Mouse (Mus musculus): Measurements from ENCODE around the gene Tmem25. TPM values are rescaled to one million over a fixed set of nuclear protein-coding genes. Genes with fewer than 3 reads are reported as not detected.

Gene Tmem25
- polyA plus RNA-seq, 1 experiment = 203 TPM

- H3K4me3 ChIP-seq (replicated peaks; ENCODE audit: insufficient read depth, low read depth, low read length) = no peak within 1 kb of the TSS
- 80% methylated on average over 4 of the region's 4 CpGs for WGBS
- no peak for DNase-seq
- TF ChIP-seq POLR2A (IDR thresholded peaks at IDR 0.05; ENCODE audit: borderline replicate concordance, insufficient read depth, low read length) (no peak), CTCF (IDR thresholded peaks at IDR 0.05; ENCODE audit: borderline replicate concordance, insufficient read depth, low read depth, low read length) (no peak)
- no peaks in the 10 kb centered on the region for H3K27me3 ChIP-seq (ENCODE audit: control insufficient read depth, insufficient read depth, low read length)
- H3K4me1 ChIP-seq (ENCODE audit: control insufficient read depth, insufficient read depth, low read length) = no peaks in the 10 kb centered on the region
- no peak within 1 kb of the TSS for H3K27ac ChIP-seq (ENCODE audit: insufficient read depth, low read length)
Observed at GRCm38 (mm10) chr9:44802808-44803450, 3.8 kb upstream of the Tmem25 start, which contains the start of gene Ttc36. Ttc36 (minus strand) TSS chr9:44803072.

GRCm38 (mm10) chr9:44801669-44802068 is 2.6 kb upstream of the Tmem25 start:
- 87% methylated on average over 6 of the region's 6 CpGs for WGBS

GRCm38 (mm10) chr9:44799958-44800324 is 834 bp upstream of the Tmem25 start:
- H3K27me3 ChIP-seq (ENCODE audit: control insufficient read depth, insufficient read depth, low read length) = no peaks in the 10 kb centered on the region
- DNase-seq = no peak
- no peak for TF ChIP-seq POLR2A (IDR thresholded peaks at IDR 0.05; ENCODE audit: borderline replicate concordance, insufficient read depth, low read length)
- no peak for TF ChIP-seq CTCF (IDR thresholded peaks at IDR 0.05; ENCODE audit: borderline replicate concordance, insufficient read depth, low read depth, low read length)
- H3K4me1 ChIP-seq (ENCODE audit: control insufficient read depth, insufficient read depth, low read length) = peaks cover 9% of the 10 kb centered on the region
- H3K27ac ChIP-seq (ENCODE audit: insufficient read depth, low read length) = no peak overlapping the region
- peak overlapping the region; percentile 71 for H3K4me3 ChIP-seq (replicated peaks; ENCODE audit: insufficient read depth, low read depth, low read length)
- 62% methylated on average over 9 of the region's 9 CpGs for WGBS

More at GRCm38 (mm10) chr9:44801669-44802068, 2.6 kb upstream of the Tmem25 start:
- Histone ChIP-seq H3K27ac (ENCODE audit: insufficient read depth, low read length) (no peak overlapping the region), H3K4me3 (replicated peaks; ENCODE audit: insufficient read depth, low read depth, low read length) (no peak overlapping the region), H3K27me3 (ENCODE audit: control insufficient read depth, insufficient read depth, low read length) (no peaks in the 10 kb centered on the region), H3K4me1 (ENCODE audit: control insufficient read depth, insufficient read depth, low read length) (no peaks in the 10 kb centered on the region)
- no peak for TF ChIP-seq CTCF (IDR thresholded peaks at IDR 0.05; ENCODE audit: borderline replicate concordance, insufficient read depth, low read depth, low read length)
- TF ChIP-seq POLR2A (IDR thresholded peaks at IDR 0.05; ENCODE audit: borderline replicate concordance, insufficient read depth, low read length) = no peak
- DNase-seq = no peak

GRCm38 (mm10) chr9:44798298-44798697 is 809 bp downstream of the Tmem25 start:
- Histone ChIP-seq H3K27ac (ENCODE audit: insufficient read depth, low read length) (peak overlapping the region; percentile 54; the same call in 1 of the 2 replicates), H3K27me3 (ENCODE audit: control insufficient read depth, insufficient read depth, low read length) (no peaks in the 10 kb centered on the region), H3K4me1 (ENCODE audit: control insufficient read depth, insufficient read depth, low read length) (peaks cover 18% of the 10 kb centered on the region), H3K4me3 (replicated peaks; ENCODE audit: insufficient read depth, low read depth, low read length) (peak overlapping the region; percentile 71)
- DNase-seq = peak; percentile 49 to 56
- WGBS = 7% methylated on average over 7 of the region's 7 CpGs
- TF ChIP-seq CTCF (IDR thresholded peaks at IDR 0.05; ENCODE audit: borderline replicate concordance, insufficient read depth, low read depth, low read length) (no peak), POLR2A (IDR thresholded peaks at IDR 0.05; ENCODE audit: borderline replicate concordance, insufficient read depth, low read length) (no peak)

GRCm38 (mm10) chr9:44792842-44793241 is 6.3 kb downstream of the Tmem25 start:
- no peak overlapping the region for H3K4me3 ChIP-seq (replicated peaks; ENCODE audit: insufficient read depth, low read depth, low read length)
- 80% methylated on average over 9 of the region's 9 CpGs for WGBS
- no peak for DNase-seq
- H3K27me3 ChIP-seq (ENCODE audit: control insufficient read depth, insufficient read depth, low read length) = no peaks in the 10 kb centered on the region
- H3K4me1 ChIP-seq (ENCODE audit: control insufficient read depth, insufficient read depth, low read length) = peaks cover 18% of the 10 kb centered on the region
- no peak overlapping the region for H3K27ac ChIP-seq (ENCODE audit: insufficient read depth, low read length)
- TF ChIP-seq POLR2A (IDR thresholded peaks at IDR 0.05; ENCODE audit: borderline replicate concordance, insufficient read depth, low read length) (0 out of 2 replicates have a peak, but pooled peaks have one; percentile 6), CTCF (IDR thresholded peaks at IDR 0.05; ENCODE audit: borderline replicate concordance, insufficient read depth, low read depth, low read length) (no peak)

- TF ChIP-seq CTCF (IDR thresholded peaks at IDR 0.05; ENCODE audit: borderline replicate concordance, insufficient read depth, low read depth, low read length) = peak; percentile 77
- TF ChIP-seq POLR2A (IDR thresholded peaks at IDR 0.05; ENCODE audit: borderline replicate concordance, insufficient read depth, low read length) = peak; percentile 84
- Histone ChIP-seq H3K27me3 (ENCODE audit: control insufficient read depth, insufficient read depth, low read length) (no peaks in the 10 kb centered on the region), H3K27ac (ENCODE audit: insufficient read depth, low read length) (peak overlapping the region; percentile 46; the same call in 1 of the 2 replicates), H3K4me3 (replicated peaks; ENCODE audit: insufficient read depth, low read depth, low read length) (peak overlapping the region; percentile 89), H3K4me1 (ENCODE audit: control insufficient read depth, insufficient read depth, low read length) (no peaks in the 10 kb centered on the region)
- peak; percentile 92 to 93 for DNase-seq
- under 1% methylated on average over 41 of the region's 41 CpGs for whole genome bisulfite sequencing
Observed at GRCm38 (mm10) chr9:44772750-44773651, 26.1 kb downstream of the Tmem25 start.

GRCm38 (mm10) chr9:44772392-44772749 is 26.7 kb downstream of the Tmem25 start:
- TF ChIP-seq POLR2A (IDR thresholded peaks at IDR 0.05; ENCODE audit: borderline replicate concordance, insufficient read depth, low read length) = no peak
- no peak for TF ChIP-seq CTCF (IDR thresholded peaks at IDR 0.05; ENCODE audit: borderline replicate concordance, insufficient read depth, low read depth, low read length)
- Histone ChIP-seq H3K4me3 (replicated peaks; ENCODE audit: insufficient read depth, low read depth, low read length) (no peak overlapping the region), H3K4me1 (ENCODE audit: control insufficient read depth, insufficient read depth, low read length) (no peaks in the 10 kb centered on the region), H3K27ac (ENCODE audit: insufficient read depth, low read length) (no peak overlapping the region), H3K27me3 (ENCODE audit: control insufficient read depth, insufficient read depth, low read length) (no peaks in the 10 kb centered on the region)
- 29% methylated on average over 5 of the region's 5 CpGs for WGBS
- DNase-seq = no peak
